Mouse (Mus musculus) ovary, postnatal 10 days (tissue): ENCODE data around the gene Uqcr10.

Experiments
- DNase-seq: peaks from one replicate; pipeline ENCODE4 v3.0.0; 2022; ENCODE audit warnings: low spot score

Gene Uqcr10

GRCm38 (mm10) chr11:4675126-4675562 lies 29.0 kb downstream of the Uqcr10 start:
- DNase-seq: no peak

DNA sequence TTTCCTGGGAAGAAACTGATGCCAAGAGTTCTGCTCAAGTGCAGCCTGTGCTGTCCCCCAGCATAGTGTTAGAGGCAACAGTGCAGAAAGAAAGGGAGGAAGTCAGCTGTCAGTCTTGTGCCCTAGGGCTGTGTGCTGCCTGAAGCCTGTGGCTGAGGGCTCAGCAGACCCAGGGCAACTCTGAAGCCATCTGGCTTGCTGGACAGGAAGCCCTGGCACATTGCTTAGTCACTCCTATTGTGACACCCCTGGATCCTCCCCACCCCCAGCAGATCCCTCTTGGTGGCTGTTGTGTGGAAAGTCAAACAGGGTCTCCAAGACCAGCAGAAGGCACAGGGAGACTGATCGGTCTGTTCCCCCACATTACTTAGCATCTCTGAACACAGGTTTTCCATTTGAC lies 29.5 kb downstream of the Uqcr10 start:
- no peak for DNase-seq

DNA sequence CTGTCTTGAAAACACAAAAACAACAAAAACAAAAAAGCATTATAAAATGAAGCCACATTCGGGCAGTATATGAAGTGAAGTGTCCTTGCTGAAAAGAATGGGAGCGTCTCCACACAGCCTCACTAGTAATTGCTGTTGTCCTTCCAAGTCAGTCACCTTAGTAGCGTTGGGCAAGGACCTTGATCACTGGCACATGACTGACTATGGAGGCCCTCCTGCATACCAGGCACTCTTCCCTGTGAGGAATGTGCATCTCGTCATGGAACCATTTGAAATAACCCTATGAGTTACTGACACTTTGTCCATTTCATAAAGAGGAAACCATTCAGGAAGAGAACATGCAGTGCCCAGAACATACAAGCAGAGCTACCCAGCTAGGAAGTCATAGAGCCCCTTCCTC lies 32.4 kb downstream of the Uqcr10 start:
- DNase-seq: no peak

DNA sequence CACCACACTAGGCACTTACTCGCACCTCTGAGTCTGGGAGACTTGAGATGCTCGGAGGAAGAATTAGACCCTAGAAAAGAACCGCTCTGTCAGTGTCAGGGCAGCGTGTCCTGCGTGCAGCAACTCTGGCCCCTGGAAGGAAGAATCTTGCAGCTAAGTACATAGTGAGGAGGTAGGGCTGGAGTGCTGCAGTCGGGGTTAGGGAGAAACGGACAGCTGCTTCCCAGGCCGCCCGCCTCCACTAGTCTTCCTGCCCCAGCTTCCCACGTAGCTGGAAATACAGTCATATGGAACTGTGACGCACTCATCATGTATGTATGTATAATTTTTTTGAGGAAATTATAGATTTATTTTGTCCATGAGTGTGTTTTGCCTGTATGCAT lies 41.7 kb downstream of the Uqcr10 start:
- no peak for DNase-seq

DNA sequence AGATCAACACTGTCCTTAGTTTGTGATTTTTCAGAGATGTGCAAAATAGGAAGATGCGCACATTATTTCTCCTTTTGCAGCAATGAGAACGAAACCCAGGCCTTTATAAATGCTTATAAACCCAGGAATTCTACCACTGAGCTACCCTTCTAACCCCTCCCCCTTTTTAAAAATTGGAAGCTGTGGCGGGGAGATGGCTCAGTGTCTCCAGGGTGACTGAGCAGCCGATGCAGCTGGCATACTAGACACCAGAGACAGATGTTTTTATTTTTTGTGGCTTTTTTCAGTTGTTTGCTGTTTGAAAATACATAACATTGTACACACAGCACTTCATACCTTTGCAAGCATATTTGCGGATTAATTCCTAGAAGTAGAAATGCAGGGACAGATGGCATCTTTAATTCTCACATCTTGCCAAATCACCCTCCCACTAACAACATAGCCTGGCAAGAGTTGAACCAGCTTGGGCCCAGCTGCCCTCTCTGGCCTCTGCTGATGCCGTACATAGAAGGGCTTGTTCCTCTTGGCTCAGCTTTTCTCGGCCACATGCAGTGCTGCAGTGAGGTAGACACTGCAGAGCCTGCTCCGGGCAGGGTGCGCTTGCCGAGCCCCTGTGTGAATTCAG lies 42.2 kb downstream of the Uqcr10 start:
- DNase-seq: no peak

GRCm38 (mm10) chr11:4661324-4661723 lies 42.8 kb downstream of the Uqcr10 start:
- no peak for DNase-seq

GRCm38 (mm10) chr11:4660309-4661025 lies 43.7 kb downstream of the Uqcr10 start:
- no peak for DNase-seq

DNA sequence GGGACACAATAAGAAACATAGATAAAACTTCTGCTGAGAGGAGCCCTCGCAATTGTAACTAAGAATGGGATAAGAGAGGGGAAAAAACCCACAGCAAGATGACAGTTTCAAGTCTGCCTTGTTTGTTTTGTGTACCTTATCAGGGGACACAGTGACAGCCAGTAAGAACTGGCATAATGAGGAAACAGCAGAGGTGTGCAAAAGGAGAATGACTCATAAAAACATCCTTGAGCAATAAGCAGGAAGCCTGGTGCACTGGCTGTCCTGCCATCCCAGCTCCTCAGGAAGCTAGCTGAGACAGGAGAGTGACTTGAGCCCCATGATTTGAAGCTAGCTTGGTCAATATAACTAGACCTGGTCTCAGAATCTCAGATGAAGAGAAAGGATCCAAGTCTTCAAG lies 44.3 kb downstream of the Uqcr10 start:
- DNase-seq: no peak
